Mouse (Mus musculus) neural tube, postnatal 0 days (tissue): ENCODE results near the gene Pram1. TPM values are rescaled to one million over a fixed set of nuclear protein-coding genes. Genes with fewer than 3 reads are reported as not detected.

Experiments
- polyA plus RNA-seq: library from polyadenylated mRNA; unstranded; fragments of >200 nt; fragmentation: Nextera tagmentation; extraction: Ambion mirVana; gene quantifications from 2 replicates; pipeline ENCODE4 v1.2.1, GENCODE M21; 2015

Gene Pram1
- 0.28 and 0.43 TPM in 2 replicates for polyA plus RNA-seq

GRCm38 (mm10) chr17:33637516-33638276, at the start of gene Pram1:
Gene Pram1, plus strand, starts transcription at chr17:33638056.

GRCm38 (mm10) chr17:33628621-33629486, 9.0 kb upstream of the Pram1 start, which contains the start of gene Zfp414:
Gene Zfp414, plus strand, starts transcription at chr17:33629090.

GRCm38 (mm10) chr17:33686760-33687159, 48.9 kb downstream of the Pram1 start, which contains the start of gene Hnrnpm:
Gene Hnrnpm, minus strand, starts transcription at chr17:33686860.

Other genes starting within 250 kb of the Pram1 start
- 7.2 and 7.4 TPM in 2 replicates for gene Zfp101, start 243.4 kb upstream of the Pram1 start, polyA plus RNA-seq
- not detected in 2 replicates for gene Actl9, start 205.2 kb upstream of the Pram1 start, polyA plus RNA-seq
- gene Adamts10, start 113.9 kb upstream of the Pram1 start, polyA plus RNA-seq: 33.6 and 41.6 TPM in 2 replicates
- 1.8 and 1.9 TPM in 2 replicates for gene Myo1f, start 82.3 kb upstream of the Pram1 start, polyA plus RNA-seq
- gene Zfp414, start 9.0 kb upstream of the Pram1 start, polyA plus RNA-seq: 63.1 and 72.0 TPM in 2 replicates
- gene Hnrnpm, start 48.8 kb downstream of the Pram1 start, polyA plus RNA-seq: 101 and 115 TPM in 2 replicates
- gene March2, start 80.6 kb downstream of the Pram1 start, polyA plus RNA-seq: 76.0 and 80.0 TPM in 2 replicates
- 488 and 491 TPM in 2 replicates for gene Rab11b, start 122.5 kb downstream of the Pram1 start, polyA plus RNA-seq
- gene Angptl4, start 143.8 kb downstream of the Pram1 start, polyA plus RNA-seq: 41.0 and 44.6 TPM in 2 replicates
- 38.1 and 42.0 TPM in 2 replicates for gene Kank3, start 172.5 kb downstream of the Pram1 start, polyA plus RNA-seq
- gene Rps28, start 186.5 kb downstream of the Pram1 start, polyA plus RNA-seq: 552 and 646 TPM in 2 replicates
- 595 and 638 TPM in 2 replicates for gene Ndufa7, start 186.5 kb downstream of the Pram1 start, polyA plus RNA-seq
- 51.5 and 57.3 TPM in 2 replicates for gene Cd320, start 205.0 kb downstream of the Pram1 start, polyA plus RNA-seq
- not detected in 2 replicates for gene Gm7029, start 235.8 kb downstream of the Pram1 start, polyA plus RNA-seq